Comparison of ENCODE assay signal across 8 mouse cellular contexts in the genomic region with DNA sequence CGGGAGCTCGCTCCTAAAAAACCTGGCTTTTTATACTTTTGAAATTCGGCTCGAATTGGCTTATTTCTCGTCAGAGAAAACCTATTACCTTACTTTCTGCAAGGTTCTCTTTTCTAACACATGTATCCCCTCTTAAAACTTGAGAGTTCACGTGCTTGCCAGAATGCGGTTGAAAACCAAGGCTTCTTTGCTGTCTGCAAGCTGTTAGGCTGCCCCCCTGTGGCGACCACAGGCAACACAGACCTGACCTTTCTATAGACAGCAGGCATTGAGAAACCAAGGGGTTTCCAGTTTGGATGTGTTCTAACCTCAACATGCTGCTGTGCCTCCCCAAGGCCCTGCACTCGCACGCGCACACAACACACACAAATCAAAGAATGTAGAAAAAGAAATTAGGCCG. TPM values are rescaled to one million over a fixed set of nuclear protein-coding genes. Genes with fewer than 3 reads are reported as not detected.
DNase-seq lines count a peak whose midpoint lies in the region; ATAC-seq and TF ChIP-seq lines count a peak whose summit lies in the region.

No protein-coding gene starts in this region.

- intact Hi-C loops in left cerebral cortex, postnatal 14 days (cut with DNase I): no loop called here
- intact Hi-C loops in left cerebral cortex, postnatal 36 days (cut with DNase I): loop anchor here (5.0 kb wide), 2 partner anchors 34 to 56 kb away; no protein-coding TSS in a partner anchor

- no peaks in the 10 kb centered on the region for H3K9me3 ChIP-seq in hindbrain, embryonic 16.5 days (ENCODE audit: control insufficient read depth, low read length)
- no peaks in the 10 kb centered on the region for H3K9me3 ChIP-seq in neural tube, embryonic 11.5 days (ENCODE audit: control insufficient read depth, low read length)

- no peak for TF ChIP-seq POLR2A in liver, adult 2 months (IDR thresholded peaks at IDR 0.05; ENCODE audit: extremely low read depth, insufficient read depth, low read length)

- no peak overlapping the region for H3K4me3 ChIP-seq in hindbrain, embryonic 16.5 days (ENCODE audit: low read length)
- H3K4me3 ChIP-seq in liver, adult 2 months (ENCODE audit: insufficient read depth, low read depth, low read length): no peak overlapping the region
- no peak overlapping the region for H3K4me3 ChIP-seq in neural tube, embryonic 11.5 days (ENCODE audit: low read depth, low read length)

- H3K9ac ChIP-seq in hindbrain, embryonic 16.5 days (ENCODE audit: low read depth, low read length): no peak overlapping the region
- no peak overlapping the region for H3K9ac ChIP-seq in liver, adult 2 months (ENCODE audit: low read depth, low read length)
- H3K9ac ChIP-seq in neural tube, embryonic 11.5 days (ENCODE audit: low read length): no peak overlapping the region

- H3K4me2 ChIP-seq in hindbrain, embryonic 16.5 days (ENCODE audit: low read length): peak overlapping the region; percentile 29
- H3K4me2 ChIP-seq in neural tube, embryonic 11.5 days (ENCODE audit: low read depth): no peak overlapping the region

- H3K4me1 ChIP-seq in hindbrain, embryonic 16.5 days (ENCODE audit: control insufficient read depth, insufficient read depth, low read depth, low read length): no peaks in the 10 kb centered on the region
- no peaks in the 10 kb centered on the region for H3K4me1 ChIP-seq in liver, adult 2 months (ENCODE audit: control insufficient read depth, insufficient read depth, low read length)
- H3K4me1 ChIP-seq in neural tube, embryonic 11.5 days (ENCODE audit: control insufficient read depth, insufficient read depth, low read length): no peaks in the 10 kb centered on the region

- H3K27ac ChIP-seq in hindbrain, embryonic 16.5 days (ENCODE audit: low read depth, low read length): no peak overlapping the region
- H3K27ac ChIP-seq in liver, adult 2 months (replicated peaks; ENCODE audit: insufficient read depth, low read depth, low read length): no peak overlapping the region
- H3K27ac ChIP-seq in neural tube, embryonic 11.5 days (ENCODE audit: low read depth, low read length): no peak overlapping the region

- no peaks in the 10 kb centered on the region for H3K36me3 ChIP-seq in hindbrain, embryonic 16.5 days (ENCODE audit: control insufficient read depth, insufficient read depth, low read length)
- no peaks in the 10 kb centered on the region for H3K36me3 ChIP-seq in liver, adult 2 months (ENCODE audit: control insufficient read depth, insufficient read depth, low read length)
- H3K36me3 ChIP-seq in neural tube, embryonic 11.5 days (ENCODE audit: control insufficient read depth, insufficient read depth, low read length): no peaks in the 10 kb centered on the region

- 21% methylated on average over 12 of the region's 12 CpGs for WGBS in hindbrain, embryonic 16.5 days
- 22% methylated on average over 12 of the region's 12 CpGs for WGBS in liver, adult 2 months
- WGBS in neural tube, embryonic 11.5 days: 21% methylated on average over 12 of the region's 12 CpGs

- peak; percentile 87 for TF ChIP-seq CTCF in liver, adult 2 months (IDR thresholded peaks at IDR 0.05; ENCODE audit: low read depth, low read length)

- H3K79me2 ChIP-seq in liver, adult 2 months (ENCODE audit: control insufficient read depth, insufficient read depth, low read length): no peaks in the 10 kb centered on the region

- peak; percentile 60 to 64 for DNase-seq in left cerebral cortex, postnatal 14 days (ENCODE audit: low spot score in 2 of 2)
- no peak for DNase-seq in left cerebral cortex, postnatal 36 days (ENCODE audit: low spot score in 2 of 2)
- peak; percentile 71 to 85 for DNase-seq in adrenal gland, postnatal 36 days
- DNase-seq in liver, adult 2 months (ENCODE audit: extremely low read depth, low read depth, low spot score): peak; percentile 39
- peak; percentile 77 for DNase-seq in neural tube, embryonic 11.5 days (ENCODE audit: low spot score)
- peak; percentile 81 for DNase-seq in thymus, postnatal 14 days

- peak; percentile 73 for ATAC-seq in erythroblast, adult 5-6 weeks (replicated peaks; ENCODE audit: low FRiP score, poor library complexity, severe bottlenecking)
- ATAC-seq in hindbrain, embryonic 16.5 days: no peak
- ATAC-seq in neural tube, embryonic 11.5 days (ENCODE audit: insufficient read depth, low FRiP score, low TSS enrichment): no peak

- H3K27me3 ChIP-seq in hindbrain, embryonic 16.5 days (replicated peaks; ENCODE audit: control insufficient read depth, insufficient read depth, low read length): no peaks in the 10 kb centered on the region
- H3K27me3 ChIP-seq in liver, adult 2 months (ENCODE audit: control insufficient read depth, insufficient read depth, low read length): no peaks in the 10 kb centered on the region
- no peaks in the 10 kb centered on the region for H3K27me3 ChIP-seq in neural tube, embryonic 11.5 days (ENCODE audit: control insufficient read depth, insufficient read depth, low read length)

RNA-seq across cellular contexts. Expression of gene Slc29a2, which starts 6.9 kb away (rescaled TPM):
- total RNA-seq in left cerebral cortex, postnatal 14 days (2021): 10 to 100 TPM; 17.2 to 21.6 TPM
- total RNA-seq in left cerebral cortex, postnatal 36 days (2021): 10 to 100 TPM; 15.0 to 17.2 TPM
- total RNA-seq in adrenal gland, postnatal 36 days (2021): 1 to 10 TPM; 4.5 to 5.3 TPM
- total RNA-seq in erythroblast, adult 5-6 weeks (2015; ENCODE audit: low replicate concordance): not detected in 2 replicates
- total RNA-seq in erythroblast, adult 5-6 weeks (2017; ENCODE audit: low replicate concordance): not detected in 2 replicates
- polyA plus RNA-seq in hindbrain, embryonic 16.5 days (2015; fragmentation: Nextera tagmentation; extraction: Ambion mirVana): 15.0 and 16.6 TPM in 2 replicates
- total RNA-seq in liver, adult 2 months (2014; rRNA removed): 0.28 and 0.34 TPM in 2 replicates
- 1.7 and 2.3 TPM in 2 replicates for polyA plus RNA-seq in liver, adult 2 months (2012; rRNA removed)
- 3.9 and 6.2 TPM in 2 replicates for polyA plus RNA-seq in neural tube, embryonic 11.5 days (2014; fragmentation: Nextera tagmentation; extraction: Ambion mirVana)

RNA-seq across cellular contexts. Expression of gene B4gat1, which starts 21.8 kb away (rescaled TPM):
- total RNA-seq in left cerebral cortex, postnatal 14 days (2021): 100 to 1,000 TPM; 148 to 151 TPM
- total RNA-seq in left cerebral cortex, postnatal 36 days (2021): 100 to 1,000 TPM; 118 to 135 TPM
- total RNA-seq in adrenal gland, postnatal 36 days (2021): 10 to 100 TPM; 27.8 to 43.5 TPM
- total RNA-seq in erythroblast, adult 5-6 weeks (2015; ENCODE audit: low replicate concordance): 0.84 and 1.2 TPM in 2 replicates
- total RNA-seq in erythroblast, adult 5-6 weeks (2017; ENCODE audit: low replicate concordance): not detected in 2 replicates
- 116 and 133 TPM in 2 replicates for polyA plus RNA-seq in hindbrain, embryonic 16.5 days (2015; fragmentation: Nextera tagmentation; extraction: Ambion mirVana)
- 11.8 and 13.2 TPM in 2 replicates for total RNA-seq in liver, adult 2 months (2014; rRNA removed)
- polyA plus RNA-seq in liver, adult 2 months (2012; rRNA removed): 20.1 and 20.4 TPM in 2 replicates
- polyA plus RNA-seq in neural tube, embryonic 11.5 days (2014; fragmentation: Nextera tagmentation; extraction: Ambion mirVana): 37.9 and 39.8 TPM in 2 replicates

RNA-seq across cellular contexts. Expression of gene AC124502.3, which starts 21.9 kb away (rescaled TPM):
- total RNA-seq in left cerebral cortex, postnatal 14 days (2021): 1 to 10 TPM; 4.8 to 6.2 TPM
- 1 to 10 TPM; 4.6 to 6.1 TPM for total RNA-seq in left cerebral cortex, postnatal 36 days (2021)
- 1 to 10 TPM in 1 of 2 experiments, under 1 TPM in 1; 0.99 to 2.3 TPM for total RNA-seq in adrenal gland, postnatal 36 days (2021)
- 0.38 TPM in 1 of 2 replicates, not detected in the other for total RNA-seq in erythroblast, adult 5-6 weeks (2015; ENCODE audit: low replicate concordance)
- total RNA-seq in erythroblast, adult 5-6 weeks (2017; ENCODE audit: low replicate concordance): 1.7 TPM in 1 of 2 replicates, not detected in the other
- polyA plus RNA-seq in hindbrain, embryonic 16.5 days (2015; fragmentation: Nextera tagmentation; extraction: Ambion mirVana): 2.4 and 3.1 TPM in 2 replicates
- 2.1 and 3.7 TPM in 2 replicates for total RNA-seq in liver, adult 2 months (2014; rRNA removed)
- polyA plus RNA-seq in liver, adult 2 months (2012; rRNA removed): 0.07 and 0.09 TPM in 2 replicates
- 1.2 and 2.8 TPM in 2 replicates for polyA plus RNA-seq in neural tube, embryonic 11.5 days (2014; fragmentation: Nextera tagmentation; extraction: Ambion mirVana)

RNA-seq across cellular contexts. Expression of gene Brms1, which starts 24.4 kb away (rescaled TPM):
- 10 to 100 TPM; 14.7 to 15.1 TPM for total RNA-seq in left cerebral cortex, postnatal 14 days (2021)
- 10 to 100 TPM; 22.7 to 25.6 TPM for total RNA-seq in left cerebral cortex, postnatal 36 days (2021)
- total RNA-seq in adrenal gland, postnatal 36 days (2021): 10 to 100 TPM; 26.7 to 29.9 TPM
- 0.96 and 10.4 TPM in 2 replicates for total RNA-seq in erythroblast, adult 5-6 weeks (2015; ENCODE audit: low replicate concordance)
- 12.7 and 17.6 TPM in 2 replicates for total RNA-seq in erythroblast, adult 5-6 weeks (2017; ENCODE audit: low replicate concordance)
- 25.6 and 26.6 TPM in 2 replicates for polyA plus RNA-seq in hindbrain, embryonic 16.5 days (2015; fragmentation: Nextera tagmentation; extraction: Ambion mirVana)
- total RNA-seq in liver, adult 2 months (2014; rRNA removed): 13.2 and 13.8 TPM in 2 replicates
- 22.6 TPM in 2 replicates for polyA plus RNA-seq in liver, adult 2 months (2012; rRNA removed)
- 65.5 and 78.9 TPM in 2 replicates for polyA plus RNA-seq in neural tube, embryonic 11.5 days (2014; fragmentation: Nextera tagmentation; extraction: Ambion mirVana)

RNA-seq across cellular contexts. Expression of gene Npas4, which starts 26.7 kb away (rescaled TPM):
- 10 to 100 TPM; 10.7 to 11.3 TPM for total RNA-seq in left cerebral cortex, postnatal 14 days (2021)
- 10 to 100 TPM; 13.7 to 30.9 TPM for total RNA-seq in left cerebral cortex, postnatal 36 days (2021)
- under 1 TPM; 0.20 to 0.40 TPM for total RNA-seq in adrenal gland, postnatal 36 days (2021)
- total RNA-seq in erythroblast, adult 5-6 weeks (2015; ENCODE audit: low replicate concordance): not detected in 2 replicates
- not detected in 2 replicates for total RNA-seq in erythroblast, adult 5-6 weeks (2017; ENCODE audit: low replicate concordance)
- polyA plus RNA-seq in hindbrain, embryonic 16.5 days (2015; fragmentation: Nextera tagmentation; extraction: Ambion mirVana): 0.41 and 0.47 TPM in 2 replicates
- not detected in 2 replicates for total RNA-seq in liver, adult 2 months (2014; rRNA removed)
- polyA plus RNA-seq in liver, adult 2 months (2012; rRNA removed): not detected in 2 replicates
- polyA plus RNA-seq in neural tube, embryonic 11.5 days (2014; fragmentation: Nextera tagmentation; extraction: Ambion mirVana): 0.12 TPM in 1 of 2 replicates, not detected in the other

Comparison
In these comparisons a context has a peak if more than half of its experiments do, and no peak if none do; other contexts are left out.
1. DNase-seq: peak in left cerebral cortex, postnatal 14 days (2 of 2), adrenal gland, postnatal 36 days (2 of 2), liver, adult 2 months (single experiment), neural tube, embryonic 11.5 days (single experiment) and thymus, postnatal 14 days (single experiment); none in left cerebral cortex, postnatal 36 days (0 of 2).